Mouse (Mus musculus) testis, adult 2 months (tissue): ENCODE data around the gene Vmn1r200.

ENCODE experiments used
- CTCF ChIP-seq: fragments of 200-500 bp; IDR thresholded peaks from 2 replicates; pipeline ENCODE4 v1.5.1; 2012; ENCODE audit warnings: low read depth, mild to moderate bottlenecking, inconsistent platforms, low read length, moderate library complexity; ENCODE audit not compliant: control insufficient read depth, insufficient read depth, insufficient replicate concordance
- POLR2A ChIP-seq: fragments of 200-500 bp; IDR thresholded peaks from 2 replicates; pipeline ENCODE4 v1.6.1; 2012; ENCODE audit warnings: low read depth, mild to moderate bottlenecking, inconsistent platforms, low read length, moderate library complexity; ENCODE audit not compliant: control insufficient read depth

- no peak for TF ChIP-seq POLR2A
- no peak for TF ChIP-seq CTCF
These were observed 12.8 kb downstream of the Vmn1r200 start for GRCm38 (mm10) chr13:22402978-22403377.
